In the genomic region with DNA sequence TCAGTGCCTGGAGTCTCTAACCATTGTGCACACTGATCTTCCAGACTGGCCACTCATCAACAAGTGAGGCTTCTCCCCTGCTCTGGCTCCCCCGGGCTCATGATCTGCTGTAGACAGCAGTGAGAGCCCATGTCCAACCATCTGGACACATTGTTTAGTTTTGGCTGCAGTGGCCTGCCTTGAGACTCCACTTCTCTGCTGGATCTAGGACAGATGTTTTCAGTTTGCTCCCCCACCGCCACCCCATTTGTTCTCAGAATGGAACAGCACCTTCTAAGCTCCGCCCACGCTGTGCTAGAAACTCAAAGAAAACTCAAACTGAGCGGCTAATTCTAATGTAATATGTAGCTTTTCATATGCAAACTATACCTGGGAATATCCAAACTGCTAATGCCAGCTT, we compare ENCODE assay signal across 19 mouse cellular contexts.
DNase-seq lines count a peak whose midpoint lies in the region; ATAC-seq lines count a peak whose summit lies in the region.
"Had no signal": no experiment of that assay in that cellular context is flagged by ENCODE, and none has a peak within 500 bp of the region (broad histone marks: within the 10 kb centered on the region; RNA-seq: fewer than 3 reads in every experiment).

No protein-coding gene starts in this region.

- H3K4me2 ChIP-seq in lung, embryonic 16.5 days (ENCODE audit: low read depth, low read length): no peak overlapping the region
- H3K4me2 ChIP-seq in limb, embryonic 11.5 days (ENCODE audit: low read depth, severe bottlenecking): no peak overlapping the region
- H3K4me2 ChIP-seq in heart, embryonic 11.5 days: no peak overlapping the region
- H3K4me2 ChIP-seq: embryonic facial prominence, embryonic 12.5 days; hindbrain, embryonic 15.5 days had no signal

- H3K4me3 ChIP-seq in lung, embryonic 16.5 days (ENCODE audit: low read length): no peak overlapping the region
- H3K4me3 ChIP-seq in limb, embryonic 11.5 days (ENCODE audit: low read depth, low read length): no peak overlapping the region
- no peak overlapping the region for H3K4me3 ChIP-seq in heart, embryonic 11.5 days (ENCODE audit: low read depth, low read length)
- H3K4me3 ChIP-seq: embryonic facial prominence, embryonic 12.5 days; hindbrain, embryonic 15.5 days; midbrain, embryonic 10.5 days had no signal

- ATAC-seq in lung, embryonic 16.5 days (ENCODE audit: low read depth): peak; percentile 49; the same call in 1 of the 2 replicates
- peak; percentile 93 for ATAC-seq in frontal cortex, adult (ENCODE audit: low TSS enrichment)
- no peak; the same call in 1 of the 2 replicates for ATAC-seq in limb, embryonic 11.5 days (ENCODE audit: insufficient number of reproducible peaks, low FRiP score, low TSS enrichment, low read depth)
- no peak for ATAC-seq in heart, embryonic 11.5 days (replicated peaks; ENCODE audit: insufficient number of reproducible peaks, low FRiP score, low TSS enrichment)

- no peaks in the 10 kb centered on the region for H3K36me3 ChIP-seq in lung, embryonic 16.5 days (ENCODE audit: control insufficient read depth, insufficient read depth, low read length)
- H3K36me3 ChIP-seq in limb, embryonic 11.5 days (ENCODE audit: control insufficient read depth, insufficient read depth, low read length): no peaks in the 10 kb centered on the region
- H3K36me3 ChIP-seq in heart, embryonic 11.5 days (ENCODE audit: control insufficient read depth, insufficient read depth, low read length): no peaks in the 10 kb centered on the region
- H3K36me3 ChIP-seq: embryonic facial prominence, embryonic 12.5 days; hindbrain, embryonic 15.5 days; midbrain, embryonic 10.5 days had no signal

- H3K4me1 ChIP-seq in lung, embryonic 16.5 days (replicated peaks; ENCODE audit: control insufficient read depth, insufficient read depth, low read length): no peaks in the 10 kb centered on the region
- peaks cover 2% of the 10 kb centered on the region; the same call in 1 of the 2 replicates for H3K4me1 ChIP-seq in limb, embryonic 11.5 days (ENCODE audit: control insufficient read depth, insufficient read depth, low read length)
- H3K4me1 ChIP-seq in heart, embryonic 11.5 days (ENCODE audit: control insufficient read depth, insufficient read depth, low read length): no peaks in the 10 kb centered on the region
- H3K4me1 ChIP-seq: embryonic facial prominence, embryonic 12.5 days; hindbrain, embryonic 15.5 days; midbrain, embryonic 10.5 days had no signal

- H3K27ac ChIP-seq in lung, embryonic 16.5 days (ENCODE audit: low read length): no peak overlapping the region
- H3K27ac ChIP-seq in limb, embryonic 11.5 days (replicated peaks; ENCODE audit: low read depth, low read length): no peak overlapping the region
- H3K27ac ChIP-seq in heart, embryonic 11.5 days (ENCODE audit: low read depth, low read length): no peak overlapping the region
- H3K27ac ChIP-seq: embryonic facial prominence, embryonic 12.5 days; hindbrain, embryonic 15.5 days; midbrain, embryonic 10.5 days had no signal

- WGBS in lung, embryonic 16.5 days: 39% methylated on average over 5 of the region's 5 CpGs
- 43% methylated on average over 5 of the region's 5 CpGs for WGBS in limb, embryonic 11.5 days
- 67% methylated on average over 5 of the region's 5 CpGs for WGBS in heart, embryonic 11.5 days (ENCODE audit: insufficient replicate concordance)

- DNase-seq in lung, postnatal 36 days: no peak
- peak; percentile 69 for DNase-seq in brain, adult 2 months (ENCODE audit: low read depth, low spot score)
- DNase-seq in limb, embryonic 11.5 days (ENCODE audit: low spot score): peak; percentile 54
- no peak for DNase-seq in natural killer cell, adult 2 months (ENCODE audit: low spot score in 2 of 2)
- no peak for DNase-seq in gastrocnemius, adult 8-10 months (ENCODE audit: low spot score in 2 of 2)
- DNase-seq: adrenal gland, adult 8-10 months; B cell, adult 2 months; cerebellum, adult 18-20 months; heart, adult 18-20 months; kidney, adult 11 months; layer of hippocampus, postnatal 36 days; lung, adult 2 months; thymus, adult 18-20 months had no signal

- H3K27me3 ChIP-seq in lung, embryonic 16.5 days (ENCODE audit: control insufficient read depth, insufficient read depth, low read depth, low read length): no peaks in the 10 kb centered on the region
- H3K27me3 ChIP-seq in limb, embryonic 11.5 days (ENCODE audit: control insufficient read depth, insufficient read depth, low read length): no peaks in the 10 kb centered on the region
- H3K27me3 ChIP-seq in heart, embryonic 11.5 days (ENCODE audit: control insufficient read depth, insufficient read depth, low read length): no peaks in the 10 kb centered on the region
- H3K27me3 ChIP-seq: embryonic facial prominence, embryonic 12.5 days; hindbrain, embryonic 15.5 days had no signal

- H3K9me3 ChIP-seq in lung, embryonic 16.5 days (ENCODE audit: control insufficient read depth, low read length): no peaks in the 10 kb centered on the region
- H3K9me3 ChIP-seq in limb, embryonic 11.5 days (ENCODE audit: control insufficient read depth, low read length): no peaks in the 10 kb centered on the region
- H3K9me3 ChIP-seq in heart, embryonic 11.5 days (replicated peaks; ENCODE audit: control insufficient read depth, low read length): no peaks in the 10 kb centered on the region
- H3K9me3 ChIP-seq: embryonic facial prominence, embryonic 12.5 days; hindbrain, embryonic 15.5 days; midbrain, embryonic 10.5 days had no signal

- H3K9ac ChIP-seq in lung, embryonic 16.5 days (ENCODE audit: low read length): no peak overlapping the region
- no peak overlapping the region for H3K9ac ChIP-seq in limb, embryonic 11.5 days (ENCODE audit: low read length)
- H3K9ac ChIP-seq in heart, embryonic 11.5 days (ENCODE audit: low read depth, low read length): no peak overlapping the region
- H3K9ac ChIP-seq: embryonic facial prominence, embryonic 12.5 days; hindbrain, embryonic 15.5 days had no signal

Comparison
In these comparisons a context has a peak if more than half of its experiments do, and no peak if none do; other contexts are left out.
1. ATAC-seq: peak in lung, embryonic 16.5 days (single experiment) and frontal cortex, adult (single experiment); none in limb, embryonic 11.5 days (single experiment) and heart, embryonic 11.5 days (single experiment).
2. DNase-seq: peak in brain, adult 2 months (single experiment) and limb, embryonic 11.5 days (single experiment); none in lung, postnatal 36 days (single experiment), natural killer cell, adult 2 months (0 of 2) and gastrocnemius, adult 8-10 months (0 of 2).